Mouse (Mus musculus) heart, embryonic 16.5 days (tissue): ENCODE measurements at regions not wholly inside any gene's neighbourhood (a gene's known extent, or its start where the extent isn't known, plus 50 kb on each side); places are given as distances from the start of the nearest gene placed in this dataset.

ENCODE experiments used
- ATAC-seq: fragments of 200-750 bp; cut with Nextera tagmentation; replicated peaks from 2 replicates; pipeline ENCODE4 v1.8.0; 2017; ENCODE audit warnings: moderate number of reproducible peaks; ENCODE audit not compliant: insufficient read depth, low FRiP score; ENCODE audit errors: extremely low read depth
- H3K27ac ChIP-seq: fragments of 300-500 bp; sonication (generic); 2 replicates; pipeline ENCODE4 v1.5.1; 2014; ENCODE audit warnings: mild to moderate bottlenecking, low read length, control low read depth, moderate library complexity
- H3K27me3 ChIP-seq: fragments of 300-500 bp; sonication (generic); 2 replicates; pipeline ENCODE4 v1.6.1; 2014; ENCODE audit warnings: low read length, mixed read lengths; ENCODE audit not compliant: control insufficient read depth, insufficient read depth
- H3K36me3 ChIP-seq: fragments of 300-500 bp; sonication (generic); 2 replicates; pipeline ENCODE4 v1.6.1; 2014; ENCODE audit not compliant: control insufficient read depth, insufficient read depth
- H3K4me1 ChIP-seq: fragments of 300-500 bp; sonication (generic); 2 replicates; pipeline ENCODE4 v1.6.1; 2014; ENCODE audit warnings: low read length, mixed read lengths; ENCODE audit not compliant: control insufficient read depth, insufficient read depth
- H3K4me2 ChIP-seq: fragments of 300-500 bp; sonication (generic); 2 replicates; pipeline ENCODE4 v1.6.1; 2014; ENCODE audit warnings: low read depth, mild to moderate bottlenecking, control low read depth, low read length
- H3K4me3 ChIP-seq: fragments of 300-500 bp; sonication (generic); 2 replicates; pipeline ENCODE4 v1.5.1; 2014; ENCODE audit warnings: mild to moderate bottlenecking, control low read depth, low read length
- H3K9ac ChIP-seq: fragments of 300-500 bp; sonication (generic); 2 replicates; pipeline ENCODE4 v1.6.1; 2014; ENCODE audit warnings: low read length, control low read depth
- H3K9me3 ChIP-seq: fragments of 300-500 bp; sonication (generic); replicated peaks from 2 replicates; pipeline ENCODE4 v1.6.1; 2016; ENCODE audit warnings: low read length; ENCODE audit not compliant: control insufficient read depth
- WGBS: fragments of 180-500 bp; shearing (Covaris S2); extraction: QIAGEN DNeasy Blood & Tissue Kit; methylation state at CpG from one replicate; pipeline ENCODE4 v1.1.7; 2014; 5-methylcytosine and 5-hydroxymethylcytosine counted together

DNA sequence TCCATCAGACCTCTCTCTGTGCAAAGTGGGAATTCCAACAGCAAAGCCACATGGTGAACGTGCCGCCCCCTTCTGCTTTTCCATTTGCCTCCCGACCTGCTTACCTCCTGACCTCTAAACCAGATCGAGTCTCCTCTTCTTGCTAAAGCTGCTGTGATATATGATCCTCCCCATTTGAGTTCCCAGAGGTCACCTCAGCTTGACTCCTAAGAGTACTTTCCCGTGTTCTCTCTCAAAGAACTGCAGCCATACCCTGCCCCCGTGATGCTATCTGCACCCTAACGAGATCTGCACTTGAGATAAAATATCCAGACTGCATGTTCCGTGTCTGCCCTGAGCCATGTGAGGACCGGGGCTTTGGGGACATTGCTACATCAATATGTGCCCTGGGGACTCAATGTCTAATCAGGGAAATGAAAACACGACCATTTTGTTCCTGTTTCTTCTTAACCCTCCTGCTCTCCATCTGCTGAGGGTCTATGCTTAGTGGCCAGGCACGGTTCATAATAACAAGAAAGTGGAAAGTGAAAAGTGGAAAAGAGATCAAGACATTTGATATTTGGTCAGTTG is 94.8 kb downstream of the 3110018I06Rik start:
- 37% methylated on average over 11 of the region's 11 CpGs for WGBS
- Histone ChIP-seq H3K9me3 (no peaks in the 10 kb centered on the region), H3K4me1 (no peaks in the 10 kb centered on the region), H3K36me3 (no peaks in the 10 kb centered on the region), H3K27me3 (no peaks in the 10 kb centered on the region), H3K27ac (no peak overlapping the region), H3K9ac (no peak overlapping the region), H3K4me3 (no peak overlapping the region), H3K4me2 (no peak overlapping the region)
- no peak for ATAC-seq

DNA sequence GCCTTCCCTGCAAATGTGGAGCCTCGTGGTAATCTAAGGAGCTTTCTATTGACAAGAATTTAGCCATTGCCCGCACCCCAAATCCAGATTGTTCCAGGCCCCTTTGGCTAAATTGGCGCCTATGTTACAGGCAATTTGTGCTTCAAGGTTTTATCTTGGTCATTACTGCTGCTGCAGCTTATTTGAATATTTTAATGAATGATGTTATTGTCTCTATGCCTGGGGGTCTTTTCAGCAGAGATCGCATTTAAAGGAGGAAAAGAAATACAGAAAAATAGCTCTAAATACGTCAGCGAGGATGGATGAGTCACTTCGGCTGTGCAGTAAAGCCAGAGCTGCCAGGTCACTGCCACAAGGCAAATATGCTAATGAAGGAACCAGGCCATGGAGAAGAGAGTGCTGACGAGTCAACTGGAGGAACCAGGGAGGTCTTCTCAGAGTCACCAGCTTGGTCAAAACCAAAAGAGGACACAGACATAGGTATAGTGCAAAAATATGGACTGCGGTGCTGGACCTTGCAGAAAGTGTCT is 97.3 kb downstream of the 3110018I06Rik start:
- Histone ChIP-seq H3K9ac (no peak overlapping the region), H3K36me3 (no peaks in the 10 kb centered on the region), H3K9me3 (no peaks in the 10 kb centered on the region), H3K27me3 (no peaks in the 10 kb centered on the region), H3K4me1 (no peaks in the 10 kb centered on the region), H3K27ac (no peak overlapping the region), H3K4me3 (no peak overlapping the region), H3K4me2 (no peak overlapping the region)
- 67% methylated on average over 9 of the region's 9 CpGs for WGBS
- ATAC-seq, result no peak

DNA sequence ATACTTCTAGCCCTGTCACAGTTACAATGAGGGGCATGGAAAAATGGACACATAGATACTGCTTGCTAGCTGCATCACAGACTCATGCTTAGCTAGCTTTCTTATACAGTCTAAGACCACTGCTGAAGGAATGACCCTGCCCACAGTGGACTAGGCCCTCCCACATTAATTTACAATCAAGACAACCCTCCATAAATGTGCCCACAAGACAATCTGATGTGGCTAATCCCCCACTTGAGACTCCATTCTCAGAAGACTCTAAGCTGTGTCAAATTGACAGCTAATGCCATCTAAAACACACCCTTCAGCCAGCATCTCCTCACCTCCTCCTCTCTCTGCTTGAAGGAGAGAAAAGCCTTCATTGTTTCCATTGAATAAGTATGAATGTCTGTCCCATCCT is 107.8 kb downstream of the 3110018I06Rik start:
- H3K4me3 ChIP-seq, result no peak overlapping the region
- H3K27ac ChIP-seq, result no peak overlapping the region
- no peaks in the 10 kb centered on the region for H3K4me1 ChIP-seq
- H3K9me3 ChIP-seq, result no peaks in the 10 kb centered on the region
- no peak for ATAC-seq
- H3K4me2 ChIP-seq, result no peak overlapping the region
- no peaks in the 10 kb centered on the region for H3K27me3 ChIP-seq
- no peaks in the 10 kb centered on the region for H3K36me3 ChIP-seq
- H3K9ac ChIP-seq, result no peak overlapping the region

DNA sequence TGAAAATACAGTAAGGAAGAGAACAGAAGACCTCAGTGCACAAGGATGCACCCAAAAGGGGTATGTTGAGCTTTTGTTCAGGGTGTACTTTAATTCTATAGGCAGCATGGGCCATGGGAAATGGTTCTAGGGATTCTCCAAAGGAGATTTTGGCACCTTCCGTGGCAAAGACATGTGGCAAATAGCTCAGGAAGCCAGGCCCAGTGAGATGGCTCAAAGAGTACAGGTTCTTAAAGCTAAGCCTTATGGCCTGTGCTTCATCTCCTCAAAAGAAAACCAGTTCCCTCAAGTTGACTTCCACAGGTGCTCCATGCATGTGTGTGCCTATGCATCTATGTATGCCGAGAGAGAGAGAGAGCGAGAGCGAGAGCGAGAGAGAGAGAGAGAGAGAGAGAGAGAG is 112.1 kb downstream of the 3110018I06Rik start:
- H3K36me3 ChIP-seq, result no peaks in the 10 kb centered on the region
- H3K27me3 ChIP-seq, result no peaks in the 10 kb centered on the region
- no peak overlapping the region for H3K27ac ChIP-seq
- no peak overlapping the region for H3K9ac ChIP-seq
- H3K9me3 ChIP-seq, result no peaks in the 10 kb centered on the region
- no peak for ATAC-seq
- no peaks in the 10 kb centered on the region for H3K4me1 ChIP-seq
- H3K4me2 ChIP-seq, result no peak overlapping the region
- H3K4me3 ChIP-seq, result no peak overlapping the region
- 92% methylated on average over 5 of the region's 5 CpGs for WGBS

DNA sequence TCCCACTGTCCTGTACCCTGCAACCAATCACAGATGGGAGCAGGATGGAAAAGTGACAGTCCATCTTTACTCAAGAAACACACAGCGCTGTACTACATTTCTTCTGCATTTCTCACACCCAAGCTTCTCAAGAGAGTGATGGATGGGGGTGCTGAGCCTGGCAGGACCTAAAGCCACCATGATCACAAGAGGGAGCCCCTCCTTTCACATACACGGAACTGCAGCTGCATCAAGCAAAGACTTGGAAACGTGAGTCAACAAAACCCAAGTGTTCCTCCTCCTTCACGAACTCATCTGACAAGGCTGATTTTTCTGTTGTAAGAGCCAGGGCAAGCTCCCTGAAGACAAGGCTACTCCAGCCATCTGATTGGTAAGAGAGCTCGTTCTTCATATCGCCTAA is 120.5 kb downstream of the 3110018I06Rik start:
- no peaks in the 10 kb centered on the region for H3K4me1 ChIP-seq
- no peak overlapping the region for H3K27ac ChIP-seq
- H3K9me3 ChIP-seq, result no peaks in the 10 kb centered on the region; the same call in 1 of the 2 replicates
- 64% methylated on average over 6 of the region's 6 CpGs for WGBS
- H3K4me3 ChIP-seq, result no peak overlapping the region
- no peak overlapping the region for H3K9ac ChIP-seq
- no peak overlapping the region for H3K4me2 ChIP-seq
- no peaks in the 10 kb centered on the region for H3K36me3 ChIP-seq
- H3K27me3 ChIP-seq, result no peaks in the 10 kb centered on the region
- no peak for ATAC-seq

DNA sequence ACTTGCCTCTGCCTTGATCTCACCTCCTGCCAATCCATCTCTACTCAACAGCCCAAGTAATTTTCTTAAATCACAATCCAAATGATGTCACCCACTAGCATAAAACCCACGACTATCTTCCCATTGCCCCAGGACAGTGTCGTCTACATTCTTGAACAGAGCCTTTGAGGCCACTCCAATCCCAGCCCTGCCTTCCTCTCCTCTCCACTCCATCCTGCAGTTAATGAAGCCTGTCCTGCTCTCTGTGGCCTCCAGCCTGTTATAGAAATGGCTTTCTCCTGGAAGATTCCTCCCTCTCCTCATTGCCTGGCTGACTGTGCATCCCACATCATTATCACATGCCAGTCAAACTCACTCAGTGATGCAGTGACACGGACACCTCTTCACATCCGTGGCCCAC is 121.6 kb downstream of the 3110018I06Rik start:
- Histone ChIP-seq H3K9ac (no peak overlapping the region), H3K27me3 (no peaks in the 10 kb centered on the region), H3K4me2 (no peak overlapping the region), H3K9me3 (no peaks in the 10 kb centered on the region; the same call in 1 of the 2 replicates), H3K4me1 (no peaks in the 10 kb centered on the region), H3K27ac (no peak overlapping the region), H3K4me3 (no peak overlapping the region), H3K36me3 (no peaks in the 10 kb centered on the region)
- ATAC-seq, result no peak
- 72% methylated on average over 4 of the region's 4 CpGs for WGBS

DNA sequence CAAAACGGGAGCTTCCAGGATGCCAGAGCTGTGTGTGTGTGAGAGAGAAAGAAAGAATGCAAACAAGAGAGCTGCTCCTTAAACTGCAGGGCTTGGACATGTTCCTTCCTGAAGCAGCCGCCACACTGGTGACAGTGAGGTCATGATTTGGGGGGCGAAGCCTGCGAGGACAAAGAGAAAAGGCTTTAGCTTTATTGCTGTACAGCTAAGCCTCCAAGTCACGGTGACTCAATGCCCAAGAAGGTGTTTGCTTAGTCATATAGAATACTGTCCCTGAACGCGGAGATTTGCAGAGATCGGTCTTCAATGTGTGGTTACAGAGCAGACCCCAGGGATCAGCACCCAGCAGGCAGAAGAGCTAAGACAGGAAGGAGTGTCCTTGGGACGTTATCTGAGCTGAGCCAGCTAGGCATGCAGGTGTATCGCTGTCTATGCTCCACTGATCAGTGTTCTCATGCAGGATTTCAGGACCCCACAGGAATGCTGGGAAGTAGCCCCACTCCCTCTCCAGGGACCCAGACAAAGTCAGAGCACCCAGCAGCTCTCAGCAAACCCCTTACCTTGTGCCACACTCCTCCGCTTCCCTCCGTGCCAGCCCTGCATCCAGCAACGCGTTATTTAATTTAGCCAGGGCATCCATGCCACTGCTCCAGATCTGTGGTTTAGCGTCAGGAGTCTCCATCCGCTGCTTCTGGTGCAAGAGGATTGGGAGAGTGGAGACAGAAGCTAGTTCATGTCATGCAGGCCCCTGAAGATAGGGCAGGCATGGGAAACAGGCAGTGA is 129.0 kb downstream of the 3110018I06Rik start:
- no peak for ATAC-seq
- 66% methylated on average over 16 of the region's 16 CpGs for WGBS
- Histone ChIP-seq H3K27ac (no peak overlapping the region), H3K4me1 (no peaks in the 10 kb centered on the region), H3K4me2 (no peak overlapping the region), H3K9me3 (no peaks in the 10 kb centered on the region), H3K4me3 (no peak overlapping the region), H3K36me3 (no peaks in the 10 kb centered on the region), H3K27me3 (no peaks in the 10 kb centered on the region), H3K9ac (no peak overlapping the region)

DNA sequence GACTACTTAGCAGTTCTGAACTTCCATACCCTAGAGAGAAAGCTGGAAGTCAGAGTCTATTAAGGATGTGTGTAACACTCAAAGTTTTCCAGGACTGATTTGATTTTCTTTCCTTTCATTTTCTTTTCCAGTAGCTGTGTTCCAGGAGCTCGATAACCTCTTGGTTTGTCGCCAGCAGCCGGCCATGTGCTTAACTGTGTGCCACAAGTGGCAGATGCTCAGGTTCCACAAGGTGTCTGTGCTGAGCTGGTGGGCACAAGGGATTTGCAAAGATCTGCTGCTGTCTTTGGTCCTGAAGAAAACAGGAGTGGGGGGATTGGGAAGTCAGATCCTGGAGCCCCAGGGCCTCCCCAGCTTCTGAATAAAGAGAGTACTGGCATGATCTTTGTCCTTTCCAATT is 136.0 kb downstream of the 3110018I06Rik start:
- Histone ChIP-seq H3K27ac (no peak overlapping the region), H3K4me3 (no peak overlapping the region), H3K9me3 (no peaks in the 10 kb centered on the region), H3K36me3 (no peaks in the 10 kb centered on the region), H3K4me2 (no peak overlapping the region), H3K27me3 (no peaks in the 10 kb centered on the region; the same call in 1 of the 2 replicates), H3K9ac (no peak overlapping the region), H3K4me1 (no peaks in the 10 kb centered on the region)
- 43% methylated on average over 3 of the region's 3 CpGs for WGBS
- ATAC-seq, result no peak

DNA sequence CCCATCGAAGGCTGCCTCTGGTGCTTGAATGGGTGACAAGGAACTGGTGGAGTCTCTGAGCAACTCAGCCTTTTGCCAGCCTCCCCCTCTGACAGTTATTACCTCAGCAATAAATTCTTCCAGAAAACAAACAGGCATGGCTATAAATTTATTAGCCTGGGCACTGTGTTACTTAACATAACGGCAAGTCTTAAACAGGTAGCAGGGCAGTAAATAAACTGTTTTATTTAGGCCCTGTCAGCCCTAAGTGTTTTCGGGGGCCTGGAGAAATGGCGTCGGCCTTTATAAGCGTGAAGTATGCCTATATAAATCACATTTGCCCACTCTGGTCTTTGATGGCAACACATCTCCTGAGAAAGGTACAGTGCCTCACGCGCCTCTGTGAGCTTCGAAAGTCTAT is 159.6 kb downstream of the 3110018I06Rik start:
- no peaks in the 10 kb centered on the region for H3K36me3 ChIP-seq
- H3K4me3 ChIP-seq, result no peak overlapping the region
- H3K27me3 ChIP-seq, result no peaks in the 10 kb centered on the region
- H3K27ac ChIP-seq, result no peak overlapping the region
- H3K4me1 ChIP-seq, result no peaks in the 10 kb centered on the region
- WGBS, result 91% methylated on average over 9 of the region's 9 CpGs
- H3K4me2 ChIP-seq, result no peak overlapping the region
- no peak overlapping the region for H3K9ac ChIP-seq
- no peak for ATAC-seq
- no peaks in the 10 kb centered on the region; the same call in 1 of the 2 replicates for H3K9me3 ChIP-seq
